Mouse (Mus musculus) C2C12 (cell line): Measurements from ENCODE around the gene Usp8.

Source experiments
- CTCF ChIP-seq: IDR thresholded peaks from one replicate; pipeline ENCODE4 v1.5.1; 2011; ENCODE audit not compliant: control insufficient read depth, insufficient read depth, insufficient read length
- MAX ChIP-seq: IDR thresholded peaks from one replicate; pipeline ENCODE4 v1.6.1; 2011; ENCODE audit warnings: mild to moderate bottlenecking, control low read depth
- MYOD1 ChIP-seq: IDR thresholded peaks from one replicate; pipeline ENCODE4 v1.6.1; 2011; ENCODE audit warnings: low read depth; ENCODE audit not compliant: control insufficient read depth, insufficient read length
- MYOG ChIP-seq: IDR thresholded peaks from one replicate; pipeline ENCODE4 v1.6.1; 2011; ENCODE audit not compliant: control insufficient read depth, insufficient read length; ENCODE audit errors: extremely low read depth
- USF1 ChIP-seq: IDR thresholded peaks from one replicate; pipeline ENCODE4 v1.6.1; 2011; ENCODE audit warnings: low read depth, mild to moderate bottlenecking, control low read depth, moderate library complexity

- no peak for TF ChIP-seq CTCF
- no peak for TF ChIP-seq USF1
- TF ChIP-seq MYOD1, result no peak
- no peak for TF ChIP-seq MYOG
- no peak for TF ChIP-seq MAX
Observed at GRCm38 (mm10) chr2:126780286-126780685, 73.2 kb downstream of the Usp8 start.
